Mouse (Mus musculus) intestine, postnatal 0 days (tissue): ENCODE measurements at regions not wholly inside any gene's neighbourhood (a gene's known extent, or its start where the extent isn't known, plus 50 kb on each side); places are given as distances from the start of the nearest gene placed in this dataset.
"Not testable (repeated sequence)": the region's sequence is repeated elsewhere in the genome, so short reads cannot be mapped to it uniquely, and the experiment has no call there.

Experiments
- ATAC-seq: fragments of 200-750 bp; cut with Nextera tagmentation; 2 replicates; pipeline ENCODE4 v1.8.0; 2017; ENCODE audit warnings: mild to moderate bottlenecking, moderate TSS enrichment, moderate library complexity
- H3K27ac ChIP-seq: fragments of 300-500 bp; sonication (generic); 2 replicates; pipeline ENCODE4 v1.5.1; 2014; ENCODE audit warnings: mild to moderate bottlenecking, low read depth, low read length, moderate library complexity
- H3K27me3 ChIP-seq: fragments of 300-500 bp; sonication (generic); replicated peaks from 2 replicates; pipeline ENCODE4 v1.6.1; 2014; ENCODE audit warnings: low read length, mixed read lengths; ENCODE audit not compliant: control insufficient read depth, insufficient read depth
- H3K36me3 ChIP-seq: fragments of 300-500 bp; sonication (generic); 2 replicates; pipeline ENCODE4 v1.6.1; 2014; ENCODE audit warnings: mild to moderate bottlenecking, moderate library complexity; ENCODE audit not compliant: control insufficient read depth, insufficient read depth
- H3K4me1 ChIP-seq: fragments of 300-500 bp; sonication (generic); replicated peaks from 2 replicates; pipeline ENCODE4 v1.6.1; 2014; ENCODE audit warnings: antibody characterized with exemption, low read length, mixed read lengths; ENCODE audit not compliant: control insufficient read depth, insufficient read depth
- H3K4me2 ChIP-seq: fragments of 300-500 bp; sonication (generic); replicated peaks from 2 replicates; pipeline ENCODE4 v1.6.1; 2014; ENCODE audit warnings: low read depth, mild to moderate bottlenecking, moderate library complexity
- H3K4me3 ChIP-seq: fragments of 300-500 bp; sonication (generic); 2 replicates; pipeline ENCODE4 v1.5.1; 2014; ENCODE audit warnings: low read depth, low read length
- H3K9ac ChIP-seq: fragments of 300-500 bp; sonication (generic); 2 replicates; pipeline ENCODE4 v1.6.1; 2014; ENCODE audit warnings: mild to moderate bottlenecking, low read depth, low read length
- H3K9me3 ChIP-seq: fragments of 300-500 bp; sonication (generic); 2 replicates; pipeline ENCODE4 v1.6.1; 2016; ENCODE audit warnings: mixed run types; ENCODE audit not compliant: control insufficient read depth
- CTCF ChIP-seq: sonication (generic); IDR thresholded peaks from 2 replicates; pipeline ENCODE4 v1.5.1; 2016; ENCODE audit warnings: low read depth, mild to moderate bottlenecking, control low read depth, antibody characterized with exemption, moderate library complexity
- WGBS: fragments of 180-500 bp; shearing (Covaris S2); extraction: QIAGEN DNeasy Blood & Tissue Kit; methylation state at CpG from one replicate; pipeline ENCODE4 v1.1.7; 2014; 5-methylcytosine and 5-hydroxymethylcytosine counted together

- TF ChIP-seq CTCF = no peak
- Histone ChIP-seq H3K4me1 (no peaks in the 10 kb centered on the region), H3K36me3 (no peaks in the 10 kb centered on the region), H3K27me3 (no peaks in the 10 kb centered on the region), H3K4me3 (no peak overlapping the region), H3K27ac (no peak overlapping the region), H3K9ac (no peak overlapping the region), H3K9me3 (no peaks in the 10 kb centered on the region), H3K4me2 (no peak overlapping the region)
- ATAC-seq = no peak
- 51% methylated on average over 2 of the region's 2 CpGs for WGBS
Observed at GRCm38 (mm10) chr10:91443321-91443720, 262.2 kb upstream of the Tmpo start.

- no peaks in the 10 kb centered on the region for H3K4me1 ChIP-seq
- H3K9me3 ChIP-seq = no peaks in the 10 kb centered on the region
- WGBS = 67% methylated on average over 3 of the region's 3 CpGs
- no peak overlapping the region for H3K4me2 ChIP-seq
- H3K4me3 ChIP-seq = no peak overlapping the region
- ATAC-seq = no peak
- no peak overlapping the region for H3K27ac ChIP-seq
- TF ChIP-seq CTCF = no peak
- H3K36me3 ChIP-seq = no peaks in the 10 kb centered on the region
- no peaks in the 10 kb centered on the region for H3K27me3 ChIP-seq
- no peak overlapping the region for H3K9ac ChIP-seq
Observed at GRCm38 (mm10) chr10:91440051-91440450, 258.9 kb upstream of the Tmpo start.

DNA sequence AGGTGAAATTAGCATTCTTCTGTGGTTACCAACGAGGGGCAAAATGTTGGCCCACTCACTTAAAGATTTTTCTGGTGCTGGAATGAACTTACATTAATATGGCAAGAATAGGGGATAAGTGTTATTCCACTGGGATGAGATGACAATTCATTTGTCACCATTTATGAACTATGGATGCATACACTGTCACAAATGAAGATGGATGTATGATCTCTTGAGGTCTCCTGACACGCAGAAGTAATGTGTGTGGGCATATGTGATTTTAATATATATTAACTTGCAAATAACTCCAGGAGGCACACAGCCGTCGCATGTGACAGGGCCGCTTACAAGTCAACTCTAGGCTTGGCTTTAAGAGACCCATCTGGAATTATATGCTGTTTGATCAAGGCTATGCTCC, 256.8 kb upstream of the Tmpo start:
- Histone ChIP-seq H3K27ac (no peak overlapping the region), H3K27me3 (no peaks in the 10 kb centered on the region), H3K4me1 (no peaks in the 10 kb centered on the region), H3K9ac (no peak overlapping the region), H3K36me3 (no peaks in the 10 kb centered on the region), H3K4me3 (no peak overlapping the region), H3K4me2 (no peak overlapping the region), H3K9me3 (no peaks in the 10 kb centered on the region)
- no peak for TF ChIP-seq CTCF
- no peak for ATAC-seq
- WGBS = 88% methylated on average over 5 of the region's 5 CpGs

GRCm38 (mm10) chr10:91436091-91436569, 255.0 kb upstream of the Tmpo start:
- Histone ChIP-seq H3K4me3 (no peak overlapping the region), H3K9me3 (no peaks in the 10 kb centered on the region), H3K27ac (no peak overlapping the region), H3K4me1 (no peaks in the 10 kb centered on the region), H3K36me3 (no peaks in the 10 kb centered on the region), H3K4me2 (no peak overlapping the region), H3K27me3 (no peaks in the 10 kb centered on the region), H3K9ac (no peak overlapping the region)
- no peak for TF ChIP-seq CTCF
- 12% methylated on average over 9 of the region's 9 CpGs for WGBS
- ATAC-seq = no peak

DNA sequence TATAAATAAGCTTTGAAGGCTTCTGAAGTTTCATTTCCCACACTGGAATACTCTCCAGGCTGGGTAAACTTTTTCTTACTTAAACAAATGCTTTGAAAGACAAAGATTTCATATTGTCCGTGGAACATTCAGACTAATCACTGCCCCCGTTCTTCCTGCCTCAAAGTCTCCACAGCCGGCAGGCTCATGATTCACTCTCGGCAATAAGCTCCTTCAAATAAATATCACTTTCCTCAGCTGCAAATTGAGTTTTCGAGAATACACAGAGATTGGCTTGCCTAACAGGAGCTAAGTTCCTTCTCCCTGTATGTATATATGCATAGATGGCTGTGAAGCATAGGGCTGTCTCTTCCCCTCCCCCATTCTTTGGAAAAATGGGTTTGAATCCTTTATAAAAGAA, 249.2 kb upstream of the Tmpo start:
- Histone ChIP-seq H3K4me1 (0 out of 2 replicates have a peak, but pooled peaks cover 2% of the 10 kb centered on the region), H3K36me3 (no peaks in the 10 kb centered on the region), H3K4me2 (peak overlapping the region; percentile 30), H3K27ac (no peak overlapping the region), H3K4me3 (no peak overlapping the region), H3K9me3 (no peaks in the 10 kb centered on the region), H3K9ac (no peak overlapping the region), H3K27me3 (no peaks in the 10 kb centered on the region)
- no peak for ATAC-seq
- WGBS = 32% methylated on average over 5 of the region's 5 CpGs
- TF ChIP-seq CTCF = no peak

- Histone ChIP-seq H3K27me3 (no peaks in the 10 kb centered on the region), H3K27ac (no peak overlapping the region), H3K9me3 (no peaks in the 10 kb centered on the region), H3K4me2 (no peak overlapping the region), H3K36me3 (no peaks in the 10 kb centered on the region), H3K4me1 (0 out of 2 replicates have a peak, but pooled peaks cover 2% of the 10 kb centered on the region), H3K9ac (no peak overlapping the region), H3K4me3 (no peak overlapping the region)
- ATAC-seq = 0 out of 2 replicates have a peak, but pooled peaks have one; percentile 31
- 55% methylated on average over 3 of the region's 3 CpGs for WGBS
- TF ChIP-seq CTCF = no peak
Observed at GRCm38 (mm10) chr10:91426584-91426983, 245.5 kb upstream of the Tmpo start.

GRCm38 (mm10) chr10:91425625-91426385, 244.7 kb upstream of the Tmpo start:
- not testable (repeated sequence) for H3K4me1 ChIP-seq, H3K9me3 ChIP-seq, H3K4me3 ChIP-seq, H3K9ac ChIP-seq, H3K27ac ChIP-seq, H3K4me2 ChIP-seq, H3K27me3 ChIP-seq, ATAC-seq, H3K36me3 ChIP-seq
- WGBS = 83% methylated on average over 7 of the region's 7 CpGs
